Mouse (Mus musculus) small intestine, adult 2 months (tissue): ENCODE results near the gene Rbm42.

Experiments
- CTCF ChIP-seq: fragments of 200-500 bp; IDR thresholded peaks from 2 replicates; pipeline ENCODE4 v1.5.1; 2012; ENCODE audit warnings: low read depth, mild to moderate bottlenecking, control low read depth, inconsistent platforms, low read length, moderate library complexity, mixed read lengths; ENCODE audit not compliant: insufficient replicate concordance, insufficient read length; ENCODE audit errors: extremely low read depth
- POLR2A ChIP-seq: fragments of 200-500 bp; IDR thresholded peaks from 2 replicates; pipeline ENCODE4 v1.6.1; 2012; ENCODE audit warnings: low read depth, mild to moderate bottlenecking, control low read depth, inconsistent platforms, low read length, moderate library complexity

DNA sequence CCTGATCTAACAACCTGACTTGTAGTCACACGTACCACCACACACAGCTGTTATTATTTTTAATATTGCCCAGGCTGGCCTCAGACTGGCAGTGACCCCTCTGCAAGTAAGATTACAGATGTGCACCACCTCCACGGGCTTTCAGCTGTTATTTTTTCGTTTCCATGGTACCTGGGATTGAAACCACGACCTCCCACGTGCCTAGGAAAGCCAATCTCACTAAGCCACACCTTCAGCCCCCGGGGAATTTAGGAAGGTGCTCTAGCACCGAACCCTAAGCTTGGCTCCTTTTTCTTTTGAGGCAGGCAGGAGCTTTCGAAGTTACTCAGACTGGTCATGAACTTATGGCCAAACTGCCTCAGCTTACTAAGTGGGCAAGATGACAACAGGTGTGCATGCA is 45.7 kb downstream of the Rbm42 start:
- TF ChIP-seq CTCF, result no peak
- TF ChIP-seq POLR2A, result no peak
